Mouse (Mus musculus): ENCODE results near the gene Sema5b. TPM values are rescaled to one million over a fixed set of nuclear protein-coding genes. Genes with fewer than 3 reads are reported as not detected.

Gene Sema5b
- total RNA-seq (2021): 5.4 and 6.4 TPM in 2 replicates
- long read RNA-seq, full-length matches to known transcripts: 2 of 8 reads
- long read RNA-seq, partial matches to known transcripts: 4 of 8 reads
- long read RNA-seq, other reads (novel, unspliced or antisense): 2 of 8 reads

DNA sequence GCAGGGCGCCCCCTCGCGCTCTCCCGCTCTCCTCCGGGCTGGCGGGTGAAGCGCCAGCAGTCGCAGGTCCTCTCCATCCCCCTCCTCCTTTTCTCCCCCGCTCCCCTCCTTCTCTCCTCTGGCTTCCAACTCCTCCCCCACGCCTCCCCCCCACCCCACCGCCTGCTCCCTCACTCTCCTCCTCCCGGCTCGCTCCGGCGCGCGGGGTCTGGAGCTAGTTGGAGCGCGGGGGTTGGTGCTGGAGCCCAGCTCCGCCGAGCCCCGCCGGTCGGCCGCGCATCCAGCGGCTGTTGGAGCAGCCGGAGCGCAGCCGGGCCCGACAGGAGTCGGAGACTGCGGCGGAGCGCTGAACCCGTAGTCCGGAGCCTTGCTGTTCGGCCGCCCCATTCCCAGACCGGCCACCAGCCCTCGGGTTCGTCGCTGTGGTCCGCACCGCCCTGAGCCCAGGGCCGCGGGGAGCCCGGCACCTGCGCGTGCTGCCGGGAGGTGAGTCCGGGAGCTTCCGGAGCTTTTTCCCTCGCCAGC, at the start of gene Sema5b:
TSS of gene Sema5b (plus strand) at position 29 of the 525 bp plus-strand sequence.
- DNase-seq: peak; percentile 59

DNA sequence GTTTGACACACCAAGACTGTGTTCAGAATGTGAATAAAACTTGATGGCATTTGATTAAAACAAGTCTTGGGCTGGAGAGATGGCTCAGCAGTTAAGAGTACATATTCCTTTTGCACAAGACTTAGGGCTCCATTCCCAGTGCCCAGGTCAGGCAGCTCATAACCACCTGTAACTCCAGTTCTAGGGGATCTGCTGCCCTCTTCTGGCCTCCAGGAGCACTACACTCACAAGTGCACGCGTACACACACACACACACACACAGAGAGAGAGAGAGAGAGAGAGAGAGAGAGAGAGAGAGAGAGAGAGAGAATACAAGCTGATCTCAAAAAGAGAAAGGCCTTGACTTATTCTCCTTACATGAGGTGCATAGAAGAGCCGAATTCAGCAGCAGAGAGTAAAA, 40.6 kb upstream of the Sema5b start:
- DNase-seq: no peak

DNA sequence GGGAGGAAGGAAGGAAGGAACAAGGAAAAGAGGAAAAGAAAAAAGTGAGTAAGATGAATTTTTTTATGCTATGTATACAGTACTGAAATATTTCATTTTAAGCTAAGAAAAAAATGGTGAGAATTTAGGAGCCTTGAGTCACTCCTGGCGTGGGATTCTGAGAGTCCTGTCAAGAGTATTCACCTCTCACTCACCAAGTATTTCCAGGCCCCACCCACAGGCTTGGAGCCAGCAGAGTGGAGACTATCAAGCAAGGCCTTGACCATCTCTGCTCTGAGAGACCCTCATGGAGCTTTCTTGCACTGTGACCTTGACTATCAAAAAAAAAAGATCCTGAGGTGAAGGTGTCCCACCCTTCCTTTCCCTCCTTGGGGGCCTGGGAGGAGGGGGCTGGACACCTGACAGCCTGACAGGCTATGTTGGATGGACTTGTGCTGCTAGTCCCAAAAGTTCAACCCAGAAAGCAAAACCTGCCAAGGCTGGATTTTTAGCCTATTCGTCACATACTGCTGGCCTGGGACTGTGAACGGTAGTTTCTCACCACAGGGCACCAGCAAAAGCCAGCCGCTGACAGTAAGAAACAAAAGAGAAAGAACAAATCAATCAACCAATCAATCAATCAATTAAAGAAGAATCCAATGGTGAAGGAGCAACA, 39.7 kb upstream of the Sema5b start:
- DNase-seq: no peak

DNA sequence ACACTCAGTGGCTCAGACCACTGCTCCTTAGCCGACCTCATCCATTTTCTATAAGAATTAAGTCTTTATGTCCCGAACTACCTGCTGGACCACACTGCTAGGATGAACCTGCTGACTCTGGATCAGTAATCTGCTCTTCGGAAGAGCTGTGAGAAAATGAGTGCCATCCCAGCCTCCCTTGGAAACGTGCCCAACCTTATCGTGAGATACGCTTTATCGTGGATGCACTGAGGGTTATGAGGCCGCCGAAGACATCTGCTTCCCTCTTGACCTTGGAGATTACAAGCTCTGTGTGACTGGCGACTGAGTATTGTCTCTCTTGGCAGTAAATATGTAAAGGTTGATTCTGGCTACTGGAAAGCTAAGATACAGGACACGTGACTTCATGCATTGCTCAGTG, 38.5 kb upstream of the Sema5b start:
- DNase-seq: no peak

DNA sequence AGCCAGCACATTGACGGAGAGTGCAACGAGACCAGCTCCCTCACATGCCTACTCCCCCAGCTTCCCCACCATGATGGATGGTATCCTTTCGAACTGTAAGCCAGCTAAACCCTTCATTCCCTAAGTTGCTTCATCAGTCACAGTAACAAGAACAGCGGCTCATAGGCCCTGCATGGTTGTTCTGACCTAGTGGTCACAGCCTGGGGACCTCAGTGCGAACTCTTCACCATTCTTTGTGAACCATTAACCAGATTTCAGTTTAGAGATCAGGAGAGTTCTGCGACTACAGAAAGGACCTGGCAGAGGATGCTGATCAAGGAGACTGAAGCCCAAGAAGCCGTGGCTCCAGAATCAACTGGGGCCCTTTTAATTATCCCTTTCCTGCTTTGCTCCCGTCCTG, 36.7 kb upstream of the Sema5b start:
- no peak for DNase-seq

DNA sequence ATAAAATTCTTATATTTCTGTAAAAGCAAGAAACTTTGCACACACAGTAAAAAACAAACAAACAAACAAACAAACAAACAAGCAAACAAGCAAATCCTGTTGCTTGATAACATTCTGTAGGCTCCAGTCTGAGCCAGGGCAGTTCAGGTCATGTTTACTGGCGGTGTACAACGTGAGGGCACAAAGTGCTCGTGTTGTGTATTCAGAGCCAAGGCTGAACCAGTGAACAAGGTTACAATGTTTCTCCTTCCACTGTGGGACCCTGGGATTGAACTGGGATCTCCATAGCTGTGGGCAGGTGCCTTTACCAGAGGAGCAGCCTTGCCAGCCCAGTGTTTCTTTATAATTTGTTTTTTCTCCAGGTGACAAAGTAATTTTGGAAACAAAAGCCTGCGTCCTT, 35.2 kb upstream of the Sema5b start:
- no peak for DNase-seq

DNA sequence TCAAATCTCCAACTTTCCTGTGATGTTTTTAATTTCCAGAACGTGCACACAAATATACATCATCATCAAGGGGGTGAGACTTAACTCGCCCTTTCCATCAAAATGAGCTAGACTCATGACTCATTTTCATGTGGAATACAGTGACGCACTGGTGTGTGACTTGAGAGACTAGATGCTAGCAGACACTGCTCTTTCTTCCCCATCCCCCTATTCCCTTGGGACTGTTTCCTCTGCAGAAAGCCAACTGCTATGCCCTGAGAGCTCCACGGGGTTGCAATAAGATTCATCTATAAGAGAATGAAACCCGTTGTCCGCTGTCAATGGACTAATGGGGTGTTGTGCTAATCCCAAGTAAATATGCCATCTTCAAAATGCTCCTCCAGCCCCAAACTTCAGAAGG, 32.4 kb upstream of the Sema5b start:
- no peak for DNase-seq

DNA sequence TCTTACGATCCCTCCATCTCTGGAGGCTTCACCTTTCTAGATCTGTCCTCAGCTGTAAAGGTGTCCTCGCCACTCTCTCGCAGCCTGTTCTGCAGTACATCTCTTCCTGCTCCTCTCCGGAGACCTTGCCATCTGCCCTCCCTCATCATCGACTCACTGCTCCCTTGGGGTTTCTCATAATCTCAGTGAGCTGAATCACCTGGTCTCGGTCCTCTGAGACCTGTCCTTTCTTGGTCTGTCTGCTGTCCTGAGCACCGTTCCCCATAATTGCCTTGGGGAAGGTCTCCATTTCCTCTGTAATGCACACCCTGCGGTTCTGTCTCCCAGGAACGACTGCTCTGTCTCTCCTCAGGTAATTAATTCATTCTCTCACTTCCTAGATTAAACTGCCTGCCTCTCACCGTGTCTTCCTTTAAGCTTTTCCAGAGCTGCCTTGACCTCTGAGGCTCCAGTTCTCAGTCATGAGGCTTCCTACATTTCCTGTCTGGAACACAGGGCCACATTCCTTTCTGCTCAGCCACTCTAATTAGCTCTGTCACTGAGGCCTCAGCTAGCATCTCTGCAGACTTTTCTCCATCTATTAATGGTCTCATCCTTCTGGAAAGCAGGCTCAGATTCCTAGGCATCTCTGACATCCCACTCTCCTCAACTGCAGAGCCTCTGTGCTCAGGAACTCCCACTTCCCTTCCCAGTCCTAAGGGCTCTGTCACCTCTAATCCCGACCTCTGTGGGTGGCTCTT, 31.4 kb upstream of the Sema5b start:
- DNase-seq: no peak

DNA sequence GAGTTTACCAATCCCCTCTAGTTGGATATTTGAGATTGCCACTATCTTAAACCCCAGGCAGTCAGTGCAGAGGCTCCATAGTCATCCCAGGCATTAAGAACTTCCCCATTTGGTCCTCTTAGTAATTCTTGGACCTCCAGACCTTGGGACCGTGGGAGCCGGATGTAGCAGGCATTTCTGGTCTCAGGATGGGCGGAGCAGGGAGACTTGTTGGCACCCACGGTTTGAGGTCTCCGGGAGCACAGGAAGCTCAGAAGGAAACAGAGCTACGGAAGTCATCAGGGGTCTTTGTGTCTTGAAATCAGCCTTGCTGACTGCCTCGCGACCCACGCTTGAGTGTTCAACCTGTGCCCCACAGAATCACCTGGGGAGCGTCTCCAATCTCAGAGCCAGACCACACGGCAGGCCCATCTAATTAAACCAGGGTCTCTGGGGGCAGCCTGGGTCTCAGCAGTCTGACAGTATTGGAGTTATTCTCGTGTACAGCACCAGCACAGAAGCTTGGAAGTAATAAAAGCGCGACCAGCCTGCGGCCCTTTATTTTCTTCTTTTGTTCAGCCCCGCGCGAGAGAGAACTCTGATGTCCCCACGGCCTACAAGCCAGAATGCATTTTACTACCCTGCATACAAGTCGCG, 24.9 kb upstream of the Sema5b start:
- DNase-seq: no peak

DNA sequence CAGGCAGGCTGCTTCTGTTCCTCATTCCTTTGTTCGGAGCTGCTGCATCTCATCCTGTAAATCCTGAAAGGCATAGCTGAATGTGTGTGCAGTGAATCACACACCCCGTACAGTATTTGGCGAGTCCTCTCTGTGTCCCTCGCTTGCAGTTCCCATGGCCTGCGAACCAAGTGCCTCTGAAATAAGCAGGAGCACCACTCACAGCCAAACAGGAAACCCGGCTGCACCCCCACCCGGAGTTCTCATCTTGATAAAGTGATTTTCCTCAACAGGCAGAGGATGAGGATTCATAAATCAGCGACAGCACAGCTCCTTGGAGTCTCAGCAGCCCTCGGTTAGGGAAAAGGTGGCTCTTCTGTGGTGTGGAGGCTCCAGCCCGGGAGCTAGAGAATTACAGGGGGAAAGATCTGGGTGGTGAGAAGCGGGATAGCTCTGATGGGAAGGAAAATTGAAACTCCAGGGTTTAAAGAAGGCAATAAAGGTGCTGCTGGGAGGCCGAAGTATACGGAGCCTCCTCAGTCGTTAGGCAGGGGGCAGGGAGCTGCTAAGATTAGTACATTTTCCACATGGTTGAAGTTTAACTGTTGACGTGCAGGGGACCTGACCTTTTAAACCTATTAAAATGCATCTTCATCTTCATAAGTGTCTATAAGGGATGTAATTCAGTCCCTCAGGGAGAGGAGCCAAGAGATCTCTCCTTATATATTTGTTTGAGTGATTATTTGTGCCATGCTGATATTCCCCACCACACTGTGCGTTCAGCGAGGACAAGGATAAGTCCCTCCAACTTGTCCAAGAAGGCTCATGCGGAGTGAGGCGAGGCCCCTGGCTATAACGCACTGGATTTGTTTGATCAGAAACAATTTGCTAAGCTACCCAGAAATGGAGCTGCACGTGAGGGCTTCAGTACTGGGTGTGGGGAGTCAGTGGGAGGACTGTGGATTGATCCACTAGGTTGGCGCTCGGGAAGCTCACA, 22.7 kb upstream of the Sema5b start:
- peak; percentile 25 for DNase-seq

DNA sequence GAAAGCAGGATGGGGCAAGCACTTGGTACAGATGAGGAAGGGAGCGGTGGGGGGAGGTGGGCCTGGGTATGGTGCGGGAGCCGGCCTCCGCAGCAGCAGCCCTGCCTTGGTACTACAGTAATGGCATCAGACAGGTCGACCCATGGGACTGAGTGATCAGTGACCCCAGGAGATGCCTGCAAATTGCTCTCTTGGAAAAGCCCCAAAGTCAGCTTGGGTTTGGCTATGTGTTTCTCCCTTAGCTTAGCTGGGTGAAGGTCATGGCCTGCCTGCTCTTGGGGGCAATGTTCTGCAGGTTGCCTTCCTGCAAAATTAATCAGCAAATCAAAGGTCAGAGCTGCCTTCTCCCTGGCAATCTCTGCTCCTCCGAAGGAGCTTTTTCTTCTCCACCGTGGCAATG, 21.7 kb upstream of the Sema5b start:
- DNase-seq: no peak

DNA sequence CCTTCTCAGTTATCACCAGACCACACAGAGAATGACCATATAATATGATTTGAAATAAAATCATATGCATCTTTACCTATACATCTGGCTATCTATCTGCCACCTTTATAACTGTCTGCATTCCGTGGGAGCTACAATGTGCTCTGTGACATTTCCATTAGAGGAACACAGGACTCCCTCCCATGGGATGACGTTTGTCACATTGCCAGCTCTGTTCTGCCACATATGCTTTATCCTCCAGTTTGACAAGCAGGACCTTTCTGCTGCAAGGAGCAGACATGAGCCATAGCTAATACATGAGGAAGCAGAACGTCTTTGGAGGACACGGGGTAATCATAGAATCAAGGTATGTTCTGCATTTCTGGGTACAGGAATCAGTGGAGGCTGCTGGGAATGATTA, 16.7 kb upstream of the Sema5b start:
- no peak for DNase-seq

DNA sequence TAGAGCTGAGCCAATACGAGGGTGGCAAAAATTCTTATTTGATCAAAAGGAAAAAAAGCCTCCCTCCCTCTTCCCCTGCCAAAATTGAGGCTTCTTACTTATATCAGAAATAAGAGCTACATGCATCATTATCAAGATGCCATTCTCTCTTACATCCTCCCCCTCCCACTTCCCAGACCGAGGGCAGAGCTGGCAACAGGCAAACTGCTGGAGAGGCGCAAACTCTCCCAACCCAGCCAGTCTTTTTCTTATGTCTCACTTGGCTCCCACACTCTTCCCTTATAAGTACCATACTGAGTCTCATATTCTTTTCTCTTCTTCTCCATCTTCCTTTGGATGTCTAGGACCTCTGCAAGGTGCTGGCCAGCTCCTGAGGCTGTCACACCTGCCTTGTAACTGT, 6.3 kb upstream of the Sema5b start:
- DNase-seq: no peak

DNA sequence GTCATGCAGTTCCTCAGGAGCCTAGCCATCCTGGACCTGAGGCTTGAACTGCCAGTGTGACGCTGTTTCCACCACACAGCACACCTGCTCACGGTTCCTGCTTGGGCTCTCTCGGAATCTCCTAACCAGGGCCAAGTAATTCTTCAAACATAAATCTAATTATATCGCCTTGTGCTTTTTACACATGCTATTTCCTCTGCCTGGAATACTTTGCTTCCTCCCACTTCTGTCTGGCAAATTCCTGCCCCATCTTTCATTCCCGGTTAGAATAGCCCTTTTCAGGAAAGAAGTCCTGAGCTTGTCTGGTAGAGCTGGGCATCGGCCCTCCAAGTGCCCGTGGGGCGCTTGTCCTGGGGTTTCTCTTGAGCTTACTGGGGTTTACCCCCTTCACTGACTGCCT, 3.3 kb upstream of the Sema5b start:
- no peak for DNase-seq

DNA sequence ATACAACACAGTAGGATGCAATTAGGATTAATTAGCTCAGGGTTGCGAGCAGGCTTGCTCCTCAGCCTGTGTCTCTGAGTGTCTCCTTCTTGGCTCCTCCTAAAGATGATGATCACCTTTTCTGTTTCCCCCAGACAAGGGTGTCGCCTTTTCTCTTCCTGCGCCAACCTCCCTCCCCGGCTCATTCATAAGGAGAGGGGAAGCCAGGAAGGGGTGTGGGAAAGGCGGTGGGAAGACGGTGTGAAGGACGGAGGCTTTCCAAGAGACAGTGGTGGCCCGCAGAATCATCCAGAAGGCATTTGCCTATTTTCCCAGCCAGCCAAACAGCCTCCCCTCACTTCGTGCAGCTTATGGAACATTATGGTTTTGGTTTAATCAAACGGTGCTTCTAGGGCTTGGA, 1.9 kb upstream of the Sema5b start:
- no peak for DNase-seq

DNA sequence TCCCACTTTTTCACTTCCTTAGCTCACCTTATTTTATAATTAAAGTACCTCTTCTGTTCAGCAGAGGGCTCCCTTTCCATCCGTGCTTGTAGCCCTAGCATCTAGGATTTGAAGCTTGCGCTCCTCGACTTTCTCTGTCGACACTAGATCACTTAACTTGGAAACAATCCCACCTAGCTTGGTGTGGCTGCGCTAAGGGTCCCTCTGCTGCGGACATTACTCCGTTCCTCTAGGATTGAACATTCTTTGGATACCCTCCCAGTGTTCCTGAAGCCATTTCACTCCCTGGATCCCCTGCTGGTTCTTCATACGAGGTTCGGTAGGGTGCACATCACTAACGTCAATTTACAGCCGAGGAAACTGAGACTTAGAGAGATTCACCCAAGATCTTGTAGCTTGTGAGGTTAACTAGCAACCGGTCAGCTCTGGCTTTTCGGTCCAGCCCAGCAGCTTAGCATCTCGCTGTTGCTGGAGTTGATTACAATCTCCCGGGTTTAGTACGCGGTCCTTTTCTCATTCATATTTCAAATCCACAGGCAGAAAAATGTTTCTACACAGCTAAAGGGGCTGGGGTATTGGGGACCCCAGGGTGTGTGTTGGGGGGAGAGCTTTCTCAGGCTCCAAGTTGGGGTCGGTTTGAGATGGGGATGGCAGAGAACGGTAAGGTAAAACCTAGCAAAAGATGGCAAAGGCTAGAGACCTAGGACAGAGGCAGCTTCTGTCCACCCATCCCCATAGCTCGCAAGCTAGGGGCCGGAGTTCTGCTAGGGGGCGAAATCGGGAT, 420 bp upstream of the Sema5b start:
- no peak for DNase-seq

DNA sequence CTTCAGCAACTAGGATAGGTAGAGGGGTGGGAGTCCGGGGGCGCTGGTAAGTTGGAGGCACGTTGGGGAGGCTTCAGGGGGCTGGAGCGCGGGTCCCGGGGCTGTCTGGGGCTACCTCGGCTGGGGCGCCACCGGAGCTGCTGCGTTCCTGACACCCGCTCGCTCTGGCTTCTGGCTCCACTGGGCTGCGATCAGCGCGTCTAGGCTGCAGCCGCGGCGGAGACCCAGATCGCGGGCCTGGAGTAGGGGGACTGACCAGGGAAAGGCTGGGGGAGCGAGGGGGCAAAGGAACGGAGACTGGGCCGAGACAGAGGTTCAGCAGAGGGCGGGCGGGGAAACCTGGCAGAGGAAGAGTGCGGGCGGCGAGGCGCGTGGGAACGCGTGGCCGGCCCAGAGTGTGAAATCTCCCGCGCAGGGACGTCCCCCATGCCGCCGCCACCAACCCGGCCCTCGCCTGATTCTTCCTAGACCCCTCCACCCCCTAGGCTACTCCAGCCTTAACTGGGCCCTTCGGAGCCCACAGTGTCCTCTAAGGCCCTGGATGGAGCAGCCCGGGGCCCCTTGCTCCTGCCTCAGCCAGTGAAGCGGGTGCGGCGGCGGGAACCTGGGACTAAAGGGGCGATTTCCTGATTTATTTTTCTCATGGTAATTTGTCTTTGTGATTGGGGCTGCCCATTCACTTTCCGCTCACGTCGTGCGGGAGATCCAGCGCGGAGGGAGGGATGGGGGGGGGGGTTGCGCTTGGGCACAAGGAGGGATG, 896 bp downstream of the Sema5b start:
- peak; percentile 23 for DNase-seq

DNA sequence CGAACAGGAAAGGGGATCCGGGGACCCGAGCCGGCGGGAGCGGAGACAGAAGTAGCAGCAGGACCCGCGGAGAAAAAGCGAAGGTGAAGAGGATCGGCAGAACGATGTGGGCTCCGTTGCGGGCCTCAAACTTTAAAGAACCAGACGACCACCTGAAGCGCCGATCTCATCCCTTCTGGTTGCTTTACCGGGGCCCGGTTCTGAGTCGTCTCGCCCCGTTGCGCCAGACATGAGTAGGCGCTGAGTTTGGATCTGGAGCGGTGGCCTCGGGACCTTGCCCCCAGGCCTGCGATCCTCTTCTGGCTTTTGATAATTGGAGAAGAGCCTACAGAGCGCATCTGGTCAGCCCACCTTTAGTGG, 1.5 kb downstream of the Sema5b start:
- DNase-seq: no peak

DNA sequence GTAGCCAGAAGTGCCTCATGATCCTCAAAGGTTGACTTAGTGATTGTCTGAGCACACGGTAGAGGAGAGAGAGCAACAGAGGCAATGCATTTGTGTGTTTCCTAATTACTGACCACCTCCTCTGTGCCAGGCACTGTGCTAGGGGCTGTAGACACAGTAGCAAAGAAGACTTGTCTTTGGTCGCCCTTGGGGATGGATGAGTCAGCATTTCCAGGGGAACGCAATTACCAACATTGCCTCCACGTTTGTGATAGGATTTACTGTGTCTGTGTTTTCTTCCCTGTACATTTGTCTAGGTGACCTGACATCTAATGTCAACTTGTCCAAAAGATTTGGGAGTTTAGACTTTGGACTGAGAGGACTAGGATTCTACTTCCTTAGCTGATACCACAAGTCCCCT, 4.8 kb downstream of the Sema5b start:
- no peak for DNase-seq

DNA sequence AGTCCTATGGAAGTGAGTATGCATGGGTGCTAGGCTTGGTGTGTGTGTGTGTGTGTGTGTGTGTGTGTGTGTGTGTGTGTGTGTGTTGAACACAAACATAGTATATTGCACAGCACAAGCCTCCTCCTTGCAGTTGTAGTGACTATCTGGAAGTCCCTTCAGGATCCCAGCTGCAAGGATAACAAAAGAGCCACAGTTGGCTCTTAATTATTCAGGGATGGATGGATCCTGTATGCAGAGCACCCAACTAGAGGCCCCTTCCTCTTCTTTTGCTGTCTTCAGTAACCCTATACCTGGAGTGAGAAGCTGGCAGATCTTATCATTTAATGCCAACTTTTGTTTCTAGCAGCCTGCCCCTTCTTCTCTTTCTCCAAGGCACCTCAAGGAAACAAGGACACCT, 7.0 kb downstream of the Sema5b start:
- no peak for DNase-seq

DNA sequence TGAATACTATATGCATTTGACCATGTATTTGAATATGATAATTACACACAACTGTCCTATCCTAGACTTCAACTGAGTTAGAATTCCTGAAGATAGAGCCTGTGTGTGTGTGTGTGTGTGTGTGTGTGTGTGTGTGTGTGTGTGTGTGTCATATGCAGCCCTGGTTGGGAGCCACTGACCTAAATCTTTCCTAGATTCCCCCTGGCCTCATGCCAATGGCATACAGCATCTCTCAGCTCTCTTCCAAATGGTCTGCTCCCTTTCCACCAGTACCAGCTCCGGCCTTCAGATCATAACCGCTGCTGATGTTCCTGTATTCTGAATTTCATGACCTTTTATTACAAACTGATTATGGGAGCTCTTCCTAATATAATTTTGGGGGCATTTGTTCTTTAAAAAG, 8.4 kb downstream of the Sema5b start:
- no peak for DNase-seq
